Mouse (Mus musculus) ZHBTc4 (cell line): ENCODE data around the gene Zdhhc22.

Experiments
- DNase-seq: peaks from one replicate; pipeline ENCODE4 v3.0.0-alpha.2; 2011; ENCODE audit warnings: low read depth, low spot score

Gene Zdhhc22

GRCm38 (mm10) chr12:86989890-86990754 is at the start of gene Zdhhc22:
Zdhhc22 (minus strand) TSS chr12:86990430.
- peak; percentile 77 for DNase-seq

GRCm38 (mm10) chr12:87036631-87037030 is 46.4 kb upstream of the Zdhhc22 start:
- DNase-seq: no peak

GRCm38 (mm10) chr12:87031163-87031763 is 41.0 kb upstream of the Zdhhc22 start:
- no peak for DNase-seq

GRCm38 (mm10) chr12:87029251-87029976 is 39.2 kb upstream of the Zdhhc22 start:
- no peak for DNase-seq

GRCm38 (mm10) chr12:87028068-87028467 is 37.8 kb upstream of the Zdhhc22 start:
- no peak for DNase-seq

GRCm38 (mm10) chr12:87027391-87027790 is 37.2 kb upstream of the Zdhhc22 start:
- no peak for DNase-seq

- DNase-seq: no peak
These were observed 36.6 kb upstream of the Zdhhc22 start for GRCm38 (mm10) chr12:87026871-87027240.

GRCm38 (mm10) chr12:87026109-87026870 is 36.1 kb upstream of the Zdhhc22 start:
- peak; percentile 84 for DNase-seq

- DNase-seq: no peak
These were observed 33.2 kb upstream of the Zdhhc22 start for GRCm38 (mm10) chr12:87023456-87023855.

- DNase-seq: no peak
These were observed 31.8 kb upstream of the Zdhhc22 start for GRCm38 (mm10) chr12:87022006-87022405.

- DNase-seq: no peak
These were observed 30.8 kb upstream of the Zdhhc22 start, which contains the start of gene Tmem63c for GRCm38 (mm10) chr12:87021040-87021439. Tmem63c (plus strand) TSS chr12:87021340.

- DNase-seq: no peak
These were observed 28.5 kb upstream of the Zdhhc22 start for GRCm38 (mm10) chr12:87018756-87019155.

GRCm38 (mm10) chr12:87017041-87017440 is 26.8 kb upstream of the Zdhhc22 start:
- DNase-seq: peak; percentile 75

GRCm38 (mm10) chr12:87004596-87004995 is 14.4 kb upstream of the Zdhhc22 start:
- DNase-seq: no peak

- no peak for DNase-seq
These were observed 13.4 kb upstream of the Zdhhc22 start for GRCm38 (mm10) chr12:87003606-87004005.

GRCm38 (mm10) chr12:87002815-87003214 is 12.6 kb upstream of the Zdhhc22 start:
- DNase-seq: peak; percentile 27

GRCm38 (mm10) chr12:87002209-87002608 is 12.0 kb upstream of the Zdhhc22 start:
- DNase-seq: no peak

- no peak for DNase-seq
These were observed 10.6 kb upstream of the Zdhhc22 start for GRCm38 (mm10) chr12:87000840-87001176.

GRCm38 (mm10) chr12:87000151-87000839 is 10.1 kb upstream of the Zdhhc22 start:
- DNase-seq: peak; percentile 59

- peak; percentile 66 for DNase-seq
These were observed 9.1 kb upstream of the Zdhhc22 start for GRCm38 (mm10) chr12:86999283-86999820.

GRCm38 (mm10) chr12:86998699-86999098 is 8.5 kb upstream of the Zdhhc22 start:
- peak; percentile 58 for DNase-seq
